ENCODE assay signal across 8 mouse cellular contexts in the genomic region with DNA sequence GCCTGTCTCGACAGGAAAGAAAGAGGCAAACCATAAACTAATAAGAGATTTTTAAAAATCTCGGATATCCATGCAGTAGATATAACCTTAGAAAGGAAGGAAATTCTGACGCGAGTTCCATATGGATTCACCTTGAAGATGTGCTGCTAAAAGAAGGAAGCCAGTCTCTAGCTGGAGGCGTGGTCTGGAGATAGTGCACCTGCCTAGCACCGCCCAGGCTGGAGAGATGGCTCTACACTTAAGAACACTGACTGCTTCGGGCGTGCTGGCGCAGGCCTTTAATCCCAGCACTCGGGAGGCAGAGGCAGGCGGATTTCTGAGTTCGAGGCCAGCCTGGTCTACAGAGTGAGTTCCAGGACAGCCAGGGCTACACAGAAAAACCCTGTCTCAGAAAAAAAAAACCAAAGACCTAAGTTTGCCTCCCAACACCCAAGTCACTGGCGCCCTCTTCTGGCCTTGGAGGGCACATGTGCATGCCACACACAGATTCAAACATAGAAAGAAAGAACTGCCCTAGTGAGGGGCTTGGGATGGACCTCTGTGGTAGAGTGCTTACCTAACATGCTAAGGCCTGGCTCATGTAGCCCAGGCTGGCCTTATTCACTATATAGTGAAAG. TPM values are rescaled to one million over a fixed set of nuclear protein-coding genes. Genes with fewer than 3 reads are reported as not detected.
DNase-seq lines count a peak whose midpoint lies in the region; ATAC-seq and TF ChIP-seq lines count a peak whose summit lies in the region.

No protein-coding gene starts in this region.

- H3K27me3 ChIP-seq in midbrain, embryonic 10.5 days (ENCODE audit: low read depth, poor library complexity, severe bottlenecking), result no peaks in the 10 kb centered on the region
- no peaks in the 10 kb centered on the region for H3K27me3 ChIP-seq in midbrain, embryonic 13.5 days
- H3K27me3 ChIP-seq in cerebellum, adult 2 months (ENCODE audit: control insufficient read depth, insufficient read depth, low read length), result no peaks in the 10 kb centered on the region
- no peaks in the 10 kb centered on the region for H3K27me3 ChIP-seq in midbrain, postnatal 0 days (ENCODE audit: insufficient read depth, low read length)

- H3K4me3 ChIP-seq in midbrain, embryonic 10.5 days, result 0 out of 2 replicates have a peak overlapping the region, but pooled peaks have one; percentile 75
- no peak overlapping the region for H3K4me3 ChIP-seq in midbrain, embryonic 13.5 days (replicated peaks)
- no peak overlapping the region for H3K4me3 ChIP-seq in cerebellum, adult 2 months (replicated peaks; ENCODE audit: insufficient read depth, low read depth, low read length)
- H3K4me3 ChIP-seq in midbrain, postnatal 0 days (ENCODE audit: low read depth, low read length), result no peak overlapping the region

- peak; percentile 68 for TF ChIP-seq CTCF in cerebellum, adult 2 months (IDR thresholded peaks at IDR 0.05; ENCODE audit: borderline replicate concordance, insufficient read depth, low read depth, low read length)
- peak; percentile 73 for TF ChIP-seq CTCF in midbrain, postnatal 0 days (IDR thresholded peaks at IDR 0.05)

- peaks cover 21% of the 10 kb centered on the region for H3K4me1 ChIP-seq in midbrain, embryonic 10.5 days
- H3K4me1 ChIP-seq in midbrain, embryonic 13.5 days (replicated peaks), result peaks cover 24% of the 10 kb centered on the region
- H3K4me1 ChIP-seq in cerebellum, adult 2 months (ENCODE audit: control insufficient read depth, insufficient read depth, low read length), result peaks cover 12% of the 10 kb centered on the region
- peaks cover 7% of the 10 kb centered on the region; the same call in 1 of the 2 replicates for H3K4me1 ChIP-seq in midbrain, postnatal 0 days (ENCODE audit: insufficient read depth, low read length)

- DNase-seq in cerebellum, adult 18-20 months, result peak; percentile 56 to 59
- peak; percentile 35 for DNase-seq in midbrain, embryonic 10.5 days (ENCODE audit: low spot score)
- DNase-seq in cerebellum, adult 2 months, result peak in 1 of 2 experiments; percentile 46
- DNase-seq in kidney, postnatal 25 days, result peak; percentile 57 to 63
- DNase-seq in midbrain, postnatal 0 days (ENCODE audit: low spot score), result peak; percentile 49
- DNase-seq in yolk sac, embryonic 10.5 days (ENCODE audit: low spot score), result peak; percentile 7

- no peak overlapping the region for H3K27ac ChIP-seq in midbrain, embryonic 10.5 days (replicated peaks)
- H3K27ac ChIP-seq in midbrain, embryonic 13.5 days, result no peak overlapping the region
- no peak overlapping the region for H3K27ac ChIP-seq in cerebellum, adult 2 months (ENCODE audit: insufficient read depth, low read length)
- no peak overlapping the region for H3K27ac ChIP-seq in midbrain, postnatal 0 days (ENCODE audit: low read depth, low read length)

- ATAC-seq in cerebellum, adult (ENCODE audit: insufficient number of reproducible peaks, low FRiP score, low TSS enrichment), result no peak
- ATAC-seq in midbrain, embryonic 13.5 days, result no peak
- no peak for ATAC-seq in midbrain, postnatal 0 days (ENCODE audit: low FRiP score)

- H3K9me3 ChIP-seq in midbrain, embryonic 10.5 days (replicated peaks), result no peaks in the 10 kb centered on the region
- H3K9me3 ChIP-seq in midbrain, embryonic 13.5 days, result no peaks in the 10 kb centered on the region
- no peaks in the 10 kb centered on the region for H3K9me3 ChIP-seq in midbrain, postnatal 0 days (ENCODE audit: low read length)

- WGBS in midbrain, embryonic 10.5 days, result 76% methylated on average over 13 of the region's 13 CpGs
- 80% methylated on average over 13 of the region's 13 CpGs for WGBS in midbrain, embryonic 13.5 days
- WGBS in cerebellum, adult 2 months, result 75% methylated on average over 13 of the region's 13 CpGs
- WGBS in midbrain, postnatal 0 days, result 81% methylated on average over 13 of the region's 13 CpGs

- no peak overlapping the region for H3K4me2 ChIP-seq in midbrain, embryonic 13.5 days (replicated peaks)
- no peak overlapping the region for H3K4me2 ChIP-seq in midbrain, postnatal 0 days (ENCODE audit: low read depth, low read length, poor library complexity, severe bottlenecking)

- no peak for TF ChIP-seq POLR2A in cerebellum, adult 2 months (IDR thresholded peaks at IDR 0.05; ENCODE audit: borderline replicate concordance, insufficient read depth, low read length)

- H3K36me3 ChIP-seq in midbrain, embryonic 10.5 days, result peaks cover 62% of the 10 kb centered on the region
- H3K36me3 ChIP-seq in midbrain, embryonic 13.5 days, result peaks cover 53% of the 10 kb centered on the region
- H3K36me3 ChIP-seq in midbrain, postnatal 0 days (ENCODE audit: insufficient read depth, low read length), result peaks cover 39% of the 10 kb centered on the region

- no peak overlapping the region for H3K9ac ChIP-seq in midbrain, embryonic 13.5 days (replicated peaks)
- no peak overlapping the region for H3K9ac ChIP-seq in midbrain, postnatal 0 days (replicated peaks; ENCODE audit: low read length, poor library complexity, severe bottlenecking)

RNA-seq across cellular contexts. Expression of a gene that starts 1.8 kb away (rescaled TPM):
- polyA plus RNA-seq in midbrain, embryonic 10.5 days (2016; fragmentation: Nextera tagmentation; extraction: Ambion mirVana), result 27.1 and 27.5 TPM in 2 replicates
- 23.0 and 23.6 TPM in 2 replicates for polyA plus RNA-seq in midbrain, embryonic 13.5 days (2015; fragmentation: Nextera tagmentation; extraction: Ambion mirVana)
- polyA plus RNA-seq in cerebellum, adult 2 months (2012; rRNA removed), result 15.7 and 17.2 TPM in 2 replicates
- 16.7 and 21.2 TPM in 2 replicates for total RNA-seq in midbrain, postnatal 0 days (2014; rRNA removed)
- polyA plus RNA-seq in midbrain, postnatal 0 days (2015; fragmentation: Nextera tagmentation; extraction: Ambion mirVana), result 15.0 and 17.6 TPM in 2 replicates

RNA-seq across cellular contexts. Expression of a gene that starts 1.9 kb away (rescaled TPM):
- polyA plus RNA-seq in midbrain, embryonic 10.5 days (2016; fragmentation: Nextera tagmentation; extraction: Ambion mirVana), result 56.9 and 59.0 TPM in 2 replicates
- 31.7 and 33.8 TPM in 2 replicates for polyA plus RNA-seq in midbrain, embryonic 13.5 days (2015; fragmentation: Nextera tagmentation; extraction: Ambion mirVana)
- 21.5 and 23.7 TPM in 2 replicates for polyA plus RNA-seq in cerebellum, adult 2 months (2012; rRNA removed)
- 25.4 and 33.2 TPM in 2 replicates for total RNA-seq in midbrain, postnatal 0 days (2014; rRNA removed)
- 16.3 and 16.5 TPM in 2 replicates for polyA plus RNA-seq in midbrain, postnatal 0 days (2015; fragmentation: Nextera tagmentation; extraction: Ambion mirVana)

RNA-seq across cellular contexts. Expression of a gene that starts 21.3 kb away (rescaled TPM):
- polyA plus RNA-seq in midbrain, embryonic 10.5 days (2016; fragmentation: Nextera tagmentation; extraction: Ambion mirVana), result 286 and 311 TPM in 2 replicates
- 242 TPM in 2 replicates for polyA plus RNA-seq in midbrain, embryonic 13.5 days (2015; fragmentation: Nextera tagmentation; extraction: Ambion mirVana)
- 121 and 123 TPM in 2 replicates for polyA plus RNA-seq in cerebellum, adult 2 months (2012; rRNA removed)
- total RNA-seq in midbrain, postnatal 0 days (2014; rRNA removed), result 129 and 142 TPM in 2 replicates
- 230 and 237 TPM in 2 replicates for polyA plus RNA-seq in midbrain, postnatal 0 days (2015; fragmentation: Nextera tagmentation; extraction: Ambion mirVana)

RNA-seq across cellular contexts. Expression of a gene that starts 32.7 kb away (rescaled TPM):
- polyA plus RNA-seq in midbrain, embryonic 10.5 days (2016; fragmentation: Nextera tagmentation; extraction: Ambion mirVana), result 8.0 and 10.8 TPM in 2 replicates
- 30.6 and 31.0 TPM in 2 replicates for polyA plus RNA-seq in midbrain, embryonic 13.5 days (2015; fragmentation: Nextera tagmentation; extraction: Ambion mirVana)
- 64.9 and 66.9 TPM in 2 replicates for polyA plus RNA-seq in cerebellum, adult 2 months (2012; rRNA removed)
- 108 and 136 TPM in 2 replicates for total RNA-seq in midbrain, postnatal 0 days (2014; rRNA removed)
- 68.8 and 70.8 TPM in 2 replicates for polyA plus RNA-seq in midbrain, postnatal 0 days (2015; fragmentation: Nextera tagmentation; extraction: Ambion mirVana)

RNA-seq across cellular contexts. Expression of a gene that starts 54.0 kb away (rescaled TPM):
- polyA plus RNA-seq in midbrain, embryonic 10.5 days (2016; fragmentation: Nextera tagmentation; extraction: Ambion mirVana), result 3.6 and 6.3 TPM in 2 replicates
- polyA plus RNA-seq in midbrain, embryonic 13.5 days (2015; fragmentation: Nextera tagmentation; extraction: Ambion mirVana), result 13.7 and 16.4 TPM in 2 replicates
- 32.7 and 32.9 TPM in 2 replicates for polyA plus RNA-seq in cerebellum, adult 2 months (2012; rRNA removed)
- total RNA-seq in midbrain, postnatal 0 days (2014; rRNA removed), result 30.6 and 31.3 TPM in 2 replicates
- polyA plus RNA-seq in midbrain, postnatal 0 days (2015; fragmentation: Nextera tagmentation; extraction: Ambion mirVana), result 26.8 and 29.6 TPM in 2 replicates
